Mouse (Mus musculus): Measurements from ENCODE around the gene Slamf7.

GRCm38 (mm10) chr1:171643612-171644011 is 9.2 kb downstream of the Slamf7 start:
- TF ChIP-seq POLR2A (IDR thresholded peaks at IDR 0.05; ENCODE audit: low read depth, low read length) (peak; percentile 54), CTCF (conservative IDR thresholded peaks at IDR 0.05 in 1 of 2, IDR thresholded peaks at IDR 0.05 in 1 of 2; ENCODE audit: low read depth in 2 of 2, low read length in 2 of 2) (no peak), MEF2A (IDR thresholded peaks at IDR 0.05; ENCODE audit: borderline replicate concordance, low read depth, low read length) (no peak), TCF12 (IDR thresholded peaks at IDR 0.05; ENCODE audit: low read depth, low read length) (peak; percentile 27; the same call in 1 of the 2 replicates), CHD1 (IDR thresholded peaks at IDR 0.05; ENCODE audit: low read depth, low read length) (0 out of 2 replicates have a peak, but pooled peaks have one; percentile 63), UBTF (IDR thresholded peaks at IDR 0.05; ENCODE audit: low read depth, low read length) (no peak), ZNF384 (IDR thresholded peaks at IDR 0.05; ENCODE audit: low read depth, low read length) (no peak), MAFK (IDR thresholded peaks at IDR 0.05; ENCODE audit: insufficient replicate concordance, low read length) (no peak), HCFC1 (IDR thresholded peaks at IDR 0.05; ENCODE audit: low read depth, low read length) (no peak)
